ENCODE assay signal across 9 mouse cellular contexts in genomic region chr11:113803321-113803941, GRCm38 (mm10). TPM values are rescaled to one million over a fixed set of nuclear protein-coding genes. Genes with fewer than 3 reads are reported as not detected.
DNase-seq lines count a peak whose midpoint lies in the region; ATAC-seq and TF ChIP-seq lines count a peak whose summit lies in the region.
"Had no signal": no experiment of that assay in that cellular context is flagged by ENCODE, and none has a peak within 500 bp of the region (broad histone marks: within the 10 kb centered on the region; RNA-seq: fewer than 3 reads in every experiment).

No protein-coding gene starts in this region.

- no peaks in the 10 kb centered on the region for H3K36me3 ChIP-seq in thymus, adult 2 months (ENCODE audit: control insufficient read depth, insufficient read depth, low read length)
- H3K36me3 ChIP-seq in midbrain, embryonic 10.5 days: peaks cover 17% of the 10 kb centered on the region

- no peak for TF ChIP-seq CTCF in thymus, adult 2 months (IDR thresholded peaks at IDR 0.05; ENCODE audit: borderline replicate concordance, control insufficient read depth, extremely low read depth, insufficient read depth, low read length, poor library complexity)

- no peaks in the 10 kb centered on the region; the same call in 1 of the 2 replicates for H3K27me3 ChIP-seq in thymus, adult 2 months (ENCODE audit: control insufficient read depth, insufficient read depth, low read length)
- peaks cover 54% of the 10 kb centered on the region for H3K27me3 ChIP-seq in midbrain, embryonic 10.5 days (ENCODE audit: low read depth, poor library complexity, severe bottlenecking)
- H3K27me3 ChIP-seq: limb, embryonic 15.5 days had no signal

- peak; percentile 51 for DNase-seq in layer of hippocampus, adult 11-12 months (ENCODE audit: low spot score)
- DNase-seq in layer of hippocampus, adult 9-11 months: no peak
- peak; percentile 56 to 60 for DNase-seq in kidney, postnatal 25 days
- DNase-seq in thymus, adult 2 months: peak; percentile 54
- no peak for DNase-seq in c-Kit-positive CD71-positive TER-119-positive erythroid progenitor cells, embryonic 14.5 days (ENCODE audit: low spot score)
- no peak for DNase-seq in midbrain, embryonic 10.5 days (ENCODE audit: low spot score)
- no peak for DNase-seq in spleen, postnatal 36 days (ENCODE audit: low spot score in 2 of 2)

- H3K9me3 ChIP-seq in midbrain, embryonic 10.5 days (replicated peaks): no peaks in the 10 kb centered on the region
- H3K9me3 ChIP-seq: limb, embryonic 15.5 days had no signal

- TF ChIP-seq POLR2A in thymus, adult 2 months (IDR thresholded peaks at IDR 0.05; ENCODE audit: control insufficient read depth, extremely low read depth, insufficient read depth, low read length, poor library complexity): no peak

- H3K27ac ChIP-seq in thymus, adult 2 months (ENCODE audit: control insufficient read depth, insufficient read depth, low read length): no peak overlapping the region
- H3K27ac ChIP-seq in midbrain, embryonic 10.5 days (replicated peaks): no peak overlapping the region

- H3K4me3 ChIP-seq in thymus, adult 2 months (ENCODE audit: control insufficient read depth, insufficient read depth, low read length): no peak overlapping the region
- no peak overlapping the region for H3K4me3 ChIP-seq in midbrain, embryonic 10.5 days
- H3K4me3 ChIP-seq: limb, embryonic 15.5 days had no signal

- H3K4me1 ChIP-seq in thymus, adult 2 months (replicated peaks; ENCODE audit: control insufficient read depth, insufficient read depth, low read length): peaks cover 16% of the 10 kb centered on the region
- peaks cover 64% of the 10 kb centered on the region for H3K4me1 ChIP-seq in midbrain, embryonic 10.5 days

- WGBS in thymus, adult 2 months: 44% methylated on average over 9 of the region's 9 CpGs
- 77% methylated on average over 9 of the region's 9 CpGs for WGBS in midbrain, embryonic 10.5 days

- ATAC-seq in activated CD4-positive, CD25-positive, alpha-beta regulatory T cell, adult 4 months: peak; percentile 67

RNA-seq across cellular contexts. Expression of gene Cdc42ep4, which starts 51.8 kb away (rescaled TPM):
- polyA plus RNA-seq in activated CD4-positive, CD25-positive, alpha-beta regulatory T cell, adult 4 months (2017; shearing (Covaris generic)): 1 to 10 TPM; 2.4 to 2.5 TPM
- 28.7 and 32.8 TPM in 2 replicates for polyA plus RNA-seq in thymus, adult 2 months (2012; rRNA removed)
- polyA plus RNA-seq in midbrain, embryonic 10.5 days (2016; fragmentation: Nextera tagmentation; extraction: Ambion mirVana): 91.4 and 105 TPM in 2 replicates

Comparison
In these comparisons a context has a peak if more than half of its experiments do, and no peak if none do; other contexts are left out.
1. DNase-seq: peak in layer of hippocampus, adult 11-12 months (single experiment), kidney, postnatal 25 days (2 of 2) and thymus, adult 2 months (single experiment); none in layer of hippocampus, adult 9-11 months (single experiment), c-Kit-positive CD71-positive TER-119-positive erythroid progenitor cells, embryonic 14.5 days (single experiment), midbrain, embryonic 10.5 days (single experiment) and spleen, postnatal 36 days (0 of 2).